Comparison of ENCODE assay signal across 8 mouse cellular contexts in genomic region chr9:96887954-96888353, GRCm38 (mm10). TPM values are rescaled to one million over a fixed set of nuclear protein-coding genes. Genes with fewer than 3 reads are reported as not detected.
DNase-seq lines count a peak whose midpoint lies in the region; ATAC-seq and TF ChIP-seq lines count a peak whose summit lies in the region.

No protein-coding gene starts in this region.

- no peak for ATAC-seq in kidney, embryonic 16.5 days (ENCODE audit: low FRiP score, low TSS enrichment)
- no peak for ATAC-seq in intestine, embryonic 14.5 days (replicated peaks; ENCODE audit: low FRiP score, low TSS enrichment, low read depth)

- H3K4me1 ChIP-seq in kidney, embryonic 16.5 days (ENCODE audit: insufficient read depth, low read length): peaks cover 18% of the 10 kb centered on the region
- H3K4me1 ChIP-seq in embryonic facial prominence, embryonic 10.5 days: peaks cover 54% of the 10 kb centered on the region
- H3K4me1 ChIP-seq in intestine, embryonic 14.5 days (replicated peaks; ENCODE audit: control insufficient read depth, insufficient read depth, low read length): peaks cover 49% of the 10 kb centered on the region
- H3K4me1 ChIP-seq in olfactory bulb, adult 2 months (ENCODE audit: control insufficient read depth, insufficient read depth, low read length): peaks cover 36% of the 10 kb centered on the region
- no peaks in the 10 kb centered on the region; the same call in 1 of the 2 replicates for H3K4me1 ChIP-seq in lung, adult 2 months (ENCODE audit: control insufficient read depth, insufficient read depth, low read length)

- peak overlapping the region; percentile 68; the same call in 1 of the 2 replicates for H3K4me3 ChIP-seq in kidney, embryonic 16.5 days (ENCODE audit: low read length)
- peak overlapping the region; percentile 78 for H3K4me3 ChIP-seq in embryonic facial prominence, embryonic 10.5 days
- H3K4me3 ChIP-seq in intestine, embryonic 14.5 days (ENCODE audit: low read depth, low read length): peak overlapping the region; percentile 61
- H3K4me3 ChIP-seq in olfactory bulb, adult 2 months (ENCODE audit: insufficient read depth, low read depth, low read length): peak overlapping the region; percentile 69
- H3K4me3 ChIP-seq in lung, adult 2 months (replicated peaks; ENCODE audit: extremely low read depth, low read depth, low read length): no peak overlapping the region

- H3K9me3 ChIP-seq in kidney, embryonic 16.5 days (ENCODE audit: low read length): no peaks in the 10 kb centered on the region
- H3K9me3 ChIP-seq in embryonic facial prominence, embryonic 10.5 days: no peaks in the 10 kb centered on the region
- no peaks in the 10 kb centered on the region for H3K9me3 ChIP-seq in intestine, embryonic 14.5 days (ENCODE audit: control insufficient read depth, low read length)

- TF ChIP-seq CTCF in olfactory bulb, adult 2 months (IDR thresholded peaks at IDR 0.05; ENCODE audit: insufficient read depth, low read depth, low read length): no peak
- no peak for TF ChIP-seq CTCF in lung, adult 2 months (IDR thresholded peaks at IDR 0.05; ENCODE audit: insufficient read depth, low read length)

- peak overlapping the region; percentile 85; the same call in 1 of the 2 replicates for H3K4me2 ChIP-seq in kidney, embryonic 16.5 days (replicated peaks; ENCODE audit: low read depth, low read length)
- H3K4me2 ChIP-seq in intestine, embryonic 14.5 days (ENCODE audit: low read length): peak overlapping the region; percentile 64

- H3K27ac ChIP-seq in kidney, embryonic 16.5 days (ENCODE audit: low read length): no peak overlapping the region
- H3K27ac ChIP-seq in embryonic facial prominence, embryonic 10.5 days (replicated peaks): no peak overlapping the region
- peak overlapping the region; percentile 48 for H3K27ac ChIP-seq in intestine, embryonic 14.5 days (ENCODE audit: low read depth)
- H3K27ac ChIP-seq in olfactory bulb, adult 2 months (ENCODE audit: insufficient read depth, low read depth, low read length): no peak overlapping the region; the same call in 1 of the 2 replicates

- H3K9ac ChIP-seq in kidney, embryonic 16.5 days (replicated peaks; ENCODE audit: low read length): no peak overlapping the region
- peak overlapping the region; percentile 82 for H3K9ac ChIP-seq in intestine, embryonic 14.5 days (ENCODE audit: low read length)

- 25% methylated on average over 6 of the region's 6 CpGs for WGBS in kidney, embryonic 16.5 days
- 18% methylated on average over 6 of the region's 6 CpGs for WGBS in embryonic facial prominence, embryonic 10.5 days
- WGBS in intestine, embryonic 14.5 days: 21% methylated on average over 6 of the region's 6 CpGs
- WGBS in olfactory bulb, adult 2 months: 18% methylated on average over 6 of the region's 6 CpGs
- WGBS in lung, adult 2 months: 33% methylated on average over 6 of the region's 6 CpGs

- H3K36me3 ChIP-seq in kidney, embryonic 16.5 days (ENCODE audit: insufficient read depth, low read length): no peaks in the 10 kb centered on the region
- no peaks in the 10 kb centered on the region for H3K36me3 ChIP-seq in embryonic facial prominence, embryonic 10.5 days (replicated peaks)
- H3K36me3 ChIP-seq in intestine, embryonic 14.5 days (ENCODE audit: control insufficient read depth, insufficient read depth, low read length): no peaks in the 10 kb centered on the region

- peaks cover 5% of the 10 kb centered on the region; the same call in 1 of the 2 replicates for H3K27me3 ChIP-seq in kidney, embryonic 16.5 days (ENCODE audit: insufficient read depth, low read length)
- H3K27me3 ChIP-seq in embryonic facial prominence, embryonic 10.5 days (replicated peaks; ENCODE audit: low read depth, poor library complexity, severe bottlenecking): peaks cover 49% of the 10 kb centered on the region
- H3K27me3 ChIP-seq in intestine, embryonic 14.5 days (replicated peaks; ENCODE audit: control insufficient read depth, insufficient read depth, low read length): no peaks in the 10 kb centered on the region

- TF ChIP-seq POLR2A in olfactory bulb, adult 2 months (IDR thresholded peaks at IDR 0.05; ENCODE audit: insufficient read depth, low read depth, low read length): no peak
- no peak for TF ChIP-seq POLR2A in lung, adult 2 months (IDR thresholded peaks at IDR 0.05; ENCODE audit: borderline replicate concordance, extremely low read depth, low read depth, low read length)

- no peak for DNase-seq in kidney, adult 18-20 months
- no peak for DNase-seq in embryonic facial prominence, embryonic 10.5 days (ENCODE audit: low spot score)
- DNase-seq in intestine, embryonic 14.5 days (ENCODE audit: low spot score): no peak
- no peak for DNase-seq in right cerebral cortex, postnatal 4 days
- DNase-seq in lung, adult 2 months: no peak
- DNase-seq in ovary, postnatal 10 days (ENCODE audit: low spot score): no peak

RNA-seq across cellular contexts. Expression of gene Pxylp1, which starts 4.5 kb away (rescaled TPM):
- polyA plus RNA-seq in kidney, embryonic 16.5 days (2015; fragmentation: Nextera tagmentation; extraction: Ambion mirVana): 22.2 and 24.4 TPM in 2 replicates
- 16.7 and 17.5 TPM in 2 replicates for polyA plus RNA-seq in embryonic facial prominence, embryonic 10.5 days (2016; fragmentation: Nextera tagmentation; extraction: Ambion mirVana)
- 56.2 and 67.0 TPM in 2 replicates for polyA plus RNA-seq in intestine, embryonic 14.5 days (2014; fragmentation: Nextera tagmentation; extraction: Ambion mirVana)
- not detected in 2 replicates for polyA plus RNA-seq in olfactory bulb, adult 2 months (2012; ENCODE audit: insufficient read depth, insufficient read length, low replicate concordance, missing spikeins)
- 7.2 and 8.6 TPM in 2 replicates for polyA plus RNA-seq in lung, adult 2 months (2012; rRNA removed)
